Mouse (Mus musculus) forebrain, embryonic 13.5 days (tissue): ENCODE results near the gene Mical2. TPM values are rescaled to one million over a fixed set of nuclear protein-coding genes. Genes with fewer than 3 reads are reported as not detected.

Experiments
- ATAC-seq: fragments of 200-750 bp; cut with Nextera tagmentation; 2 replicates; pipeline ENCODE4 v1.8.0; 2017
- H3K27ac ChIP-seq: fragments of 300-500 bp; sonication (generic); 2 replicates; pipeline ENCODE4 v1.5.1; 2015; ENCODE audit warnings: inconsistent platforms, mild to moderate bottlenecking, moderate library complexity
- H3K27me3 ChIP-seq: fragments of 300-500 bp; sonication (generic); 2 replicates; pipeline ENCODE4 v1.6.1; 2015; ENCODE audit warnings: mild to moderate bottlenecking, inconsistent platforms
- H3K36me3 ChIP-seq: fragments of 300-500 bp; sonication (generic); 2 replicates; pipeline ENCODE4 v1.6.1; 2015; ENCODE audit warnings: mild to moderate bottlenecking, inconsistent platforms; ENCODE audit not compliant: poor library complexity, severe bottlenecking
- H3K4me1 ChIP-seq: fragments of 300-500 bp; sonication (generic); 2 replicates; pipeline ENCODE4 v1.6.1; 2015; ENCODE audit warnings: inconsistent platforms
- H3K4me2 ChIP-seq: fragments of 300-500 bp; sonication (generic); 2 replicates; pipeline ENCODE4 v1.6.1; 2015; ENCODE audit warnings: inconsistent platforms, mild to moderate bottlenecking, moderate library complexity
- H3K4me3 ChIP-seq: fragments of 300-500 bp; sonication (generic); 2 replicates; pipeline ENCODE4 v1.5.1; 2015; ENCODE audit warnings: mild to moderate bottlenecking, inconsistent platforms
- H3K9ac ChIP-seq: fragments of 300-500 bp; sonication (generic); 2 replicates; pipeline ENCODE4 v1.6.1; 2015; ENCODE audit warnings: mild to moderate bottlenecking, inconsistent platforms
- H3K9me3 ChIP-seq: fragments of 300-500 bp; sonication (generic); replicated peaks from 2 replicates; pipeline ENCODE4 v1.6.1; 2016; ENCODE audit warnings: inconsistent platforms
- WGBS: fragments of 180-500 bp; shearing (Covaris S2); methylation state at CpG from one replicate; pipeline ENCODE4 v1.1.7; 2015; 5-methylcytosine and 5-hydroxymethylcytosine counted together
- polyA plus RNA-seq: library from polyadenylated mRNA; unstranded; fragments of >200 nt; fragmentation: Nextera tagmentation; extraction: Ambion mirVana; gene quantifications from 2 replicates; pipeline ENCODE4 v1.2.1, GENCODE M21; 2015

The Mical2 gene
- polyA plus RNA-seq, 1 experiment from 2014 or later: 1.1 TPM

DNA sequence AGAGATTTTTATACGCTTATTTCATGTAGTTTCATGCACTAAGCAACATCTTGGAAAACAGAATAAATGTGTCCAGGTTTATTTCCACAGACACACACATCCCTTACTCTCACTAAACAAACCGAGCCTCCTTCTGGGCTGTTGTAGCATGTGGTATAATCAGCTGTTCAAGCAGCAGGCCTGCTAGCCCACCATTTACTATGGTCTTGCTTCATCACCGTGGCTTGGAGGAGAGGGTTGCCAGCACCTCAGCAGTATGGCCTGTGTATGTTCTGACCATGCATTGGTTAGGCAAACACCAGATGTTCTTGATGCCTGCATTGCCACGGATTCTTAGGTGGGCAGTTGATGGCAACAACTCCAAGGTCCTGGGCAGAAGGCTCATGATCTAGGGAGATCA lies 232.3 kb downstream of the Mical2 start:
- 92% methylated on average over 4 of the region's 4 CpGs for WGBS

DNA sequence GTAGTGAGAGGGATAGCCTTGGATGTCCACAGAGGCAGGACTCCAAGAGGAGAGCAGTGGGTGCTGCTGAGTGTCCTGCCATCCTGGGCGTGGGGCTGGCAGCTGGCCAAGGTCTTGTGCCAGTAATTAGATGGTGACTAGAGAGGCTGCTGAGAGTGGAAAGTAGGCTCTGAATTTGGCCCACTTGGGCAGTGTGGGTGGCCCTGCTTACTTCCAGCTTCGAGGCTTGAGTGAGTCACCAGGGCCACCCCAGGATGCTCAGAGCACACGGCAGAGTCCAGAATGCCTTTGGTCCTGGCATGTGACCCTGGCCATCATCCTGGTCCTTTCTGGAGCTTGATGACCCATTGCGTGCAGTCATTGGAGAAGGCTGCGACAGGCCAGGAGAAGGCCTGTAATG lies 232.8 kb downstream of the Mical2 start:
- no peak overlapping the region for H3K4me3 ChIP-seq
- H3K27ac ChIP-seq: no peak overlapping the region
- H3K9ac ChIP-seq: no peak overlapping the region
- ATAC-seq: no peak
- no peaks in the 10 kb centered on the region for H3K27me3 ChIP-seq
- no peak overlapping the region for H3K4me2 ChIP-seq
- WGBS: 70% methylated on average over 5 of the region's 5 CpGs
- no peaks in the 10 kb centered on the region for H3K36me3 ChIP-seq
- H3K4me1 ChIP-seq: peaks cover 27% of the 10 kb centered on the region
- H3K9me3 ChIP-seq: no peaks in the 10 kb centered on the region

More for the DNA sequence above, 232.3 kb downstream of the Mical2 start:
- H3K4me3 ChIP-seq: no peak overlapping the region
- H3K4me2 ChIP-seq: no peak overlapping the region
- H3K27ac ChIP-seq: no peak overlapping the region
- no peaks in the 10 kb centered on the region for H3K9me3 ChIP-seq
- peaks cover 27% of the 10 kb centered on the region for H3K4me1 ChIP-seq
- no peak for ATAC-seq
- H3K36me3 ChIP-seq: no peaks in the 10 kb centered on the region
- no peaks in the 10 kb centered on the region for H3K27me3 ChIP-seq
- no peak overlapping the region for H3K9ac ChIP-seq

Other genes starting within 250 kb of the Mical2 start
- gene Usp47, start 202.4 kb upstream of the Mical2 start, polyA plus RNA-seq: 77.1 and 85.3 TPM in 2 replicates
- 16.0 and 27.5 TPM in 2 replicates for gene Dkk3, start 66.8 kb upstream of the Mical2 start, polyA plus RNA-seq
- gene Parva, start 201.6 kb downstream of the Mical2 start, polyA plus RNA-seq: 27.6 and 31.9 TPM in 2 replicates